Mouse (Mus musculus) thymus, adult 2 months (tissue): ENCODE results near the gene Gm36245.

Experiments
- CTCF ChIP-seq: fragments of 200-500 bp; IDR thresholded peaks from 2 replicates; pipeline ENCODE4 v1.5.1; 2012; ENCODE audit warnings: mild to moderate bottlenecking, control low read depth, low read length, moderate library complexity, borderline replicate concordance; ENCODE audit not compliant: control insufficient read depth, poor library complexity, insufficient read depth; ENCODE audit errors: extremely low read depth
- POLR2A ChIP-seq: fragments of 200-500 bp; IDR thresholded peaks from 2 replicates; pipeline ENCODE4 v1.6.1; 2012; ENCODE audit warnings: mild to moderate bottlenecking, low read length, control low read depth, moderate library complexity; ENCODE audit not compliant: control insufficient read depth, poor library complexity, insufficient read depth; ENCODE audit errors: extremely low read depth

- TF ChIP-seq CTCF: no peak
- no peak for TF ChIP-seq POLR2A
These were observed 7.0 kb downstream of the Gm36245 start for GRCm38 (mm10) chr15:77606069-77606468.
